Mouse (Mus musculus) monocyte, adult 5-6 weeks (primary cell): Measurements from ENCODE around the gene Izumo2. TPM values are rescaled to one million over a fixed set of nuclear protein-coding genes. Genes with fewer than 3 reads are reported as not detected.
"Not testable (repeated sequence)": the region's sequence is repeated elsewhere in the genome, so short reads cannot be mapped to it uniquely, and the experiment has no call there.

Source experiments
- ATAC-seq: fragments of 153-309, 156-312 bp; replicated peaks from 2 replicates; pipeline ENCODE4 v1.8.0; 2017; ENCODE audit warnings: mild to moderate bottlenecking; ENCODE audit not compliant: low TSS enrichment, insufficient number of reproducible peaks, severe bottlenecking, poor library complexity, low FRiP score
- total RNA-seq: library from RNA; stranded (forward); fragments of 200-1000, 200-491, 200-594 nt; gene quantifications from 3 replicates; pipeline ENCODE4 v1.2.3, GENCODE M21; 2017

Gene Izumo2
- total RNA-seq, 1 experiment from 2014 or later: not detected

GRCm38 (mm10) chr7:44744270-44744669 is 35.7 kb downstream of the Izumo2 start:
- no peak for ATAC-seq

GRCm38 (mm10) chr7:44745076-44745475 is 36.5 kb downstream of the Izumo2 start:
- peak; percentile 68 for ATAC-seq

GRCm38 (mm10) chr7:44747115-44747514 is 38.6 kb downstream of the Izumo2 start:
- no peak for ATAC-seq

- ATAC-seq: peak; percentile 95
Measured at GRCm38 (mm10) chr7:44748101-44749044, 39.8 kb downstream of the Izumo2 start, which contains the start of gene Vrk3. Gene Vrk3 (plus strand): TSS chr7:44748413.

GRCm38 (mm10) chr7:44750950-44751349 is 42.4 kb downstream of the Izumo2 start, which contains the start of gene Zfp473:
Gene Zfp473 (minus strand): TSS chr7:44751050.
- not testable (repeated sequence) for ATAC-seq

- no peak for ATAC-seq
Measured at GRCm38 (mm10) chr7:44757164-44757563, 48.6 kb downstream of the Izumo2 start.

- no peak for ATAC-seq
Measured at GRCm38 (mm10) chr7:44760366-44760765, 51.8 kb downstream of the Izumo2 start.

GRCm38 (mm10) chr7:44768129-44768528 is 59.6 kb downstream of the Izumo2 start:
- no peak for ATAC-seq

Other genes starting within 250 kb of the Izumo2 start
- gene Aspdh, start 243.4 kb upstream of the Izumo2 start, total RNA-seq: not detected in 3 replicates
- gene Josd2, start 240.8 kb upstream of the Izumo2 start, total RNA-seq: 12.9 to 40.9 TPM (median 17.1 TPM) in 3 replicates
- gene Emc10, start 212.2 kb upstream of the Izumo2 start, total RNA-seq: 21.7 to 29.0 TPM (median 23.3 TPM) in 3 replicates
- gene Fam71e1, start 212.2 kb upstream of the Izumo2 start, total RNA-seq: 2.0 TPM in 1 of 3 replicates, not detected in the others
- 10.7 TPM in 1 of 3 replicates, not detected in the others for gene Mybpc2, start 184.1 kb upstream of the Izumo2 start, total RNA-seq
- gene Spib, start 176.7 kb upstream of the Izumo2 start, total RNA-seq: 11.0 to 17.1 TPM (median 14.5 TPM) in 3 replicates
- 16.1 to 42.8 TPM (median 23.8 TPM) in 3 replicates for gene Pold1, start 159.9 kb upstream of the Izumo2 start, total RNA-seq
- gene Nr1h2, start 154.8 kb upstream of the Izumo2 start, total RNA-seq: 140 to 243 TPM (median 153 TPM) in 3 replicates
- 162 to 248 TPM (median 207 TPM) in 3 replicates for gene Napsa, start 136.4 kb upstream of the Izumo2 start, total RNA-seq
- 0.19 to 0.43 TPM (median 0.38 TPM) in 3 replicates for gene Kcnc3, start 118.1 kb upstream of the Izumo2 start, total RNA-seq
- not detected in 3 replicates for gene Myh14, start 37.9 kb upstream of the Izumo2 start, total RNA-seq
- 33.2 to 49.0 TPM (median 42.5 TPM) in 3 replicates for gene Vrk3, start 39.7 kb downstream of the Izumo2 start, total RNA-seq
- gene Zfp473, start 42.3 kb downstream of the Izumo2 start, total RNA-seq: 0.75 to 2.0 TPM (median 1.0 TPM) in 3 replicates
- gene Nup62, start 107.3 kb downstream of the Izumo2 start, total RNA-seq: 34.3 to 35.3 TPM (median 35.2 TPM) in 3 replicates
- gene Il4i1, start 107.6 kb downstream of the Izumo2 start, total RNA-seq: 1.1 to 5.2 TPM (median 3.7 TPM) in 3 replicates
- gene Atf5, start 107.9 kb downstream of the Izumo2 start, total RNA-seq: 1.1 to 2.8 TPM (median 2.8 TPM) in 3 replicates
- 11.6 to 33.0 TPM (median 13.0 TPM) in 3 replicates for gene Akt1s1, start 140.2 kb downstream of the Izumo2 start, total RNA-seq
- gene Tbc1d17, start 140.3 kb downstream of the Izumo2 start, total RNA-seq: 33.8 to 69.8 TPM (median 57.7 TPM) in 3 replicates
- gene Pnkp, start 148.4 kb downstream of the Izumo2 start, total RNA-seq: 68.9 to 89.5 TPM (median 71.5 TPM) in 3 replicates
- gene Ptov1, start 161.0 kb downstream of the Izumo2 start, total RNA-seq: 7.2 to 11.9 TPM (median 7.4 TPM) in 3 replicates
- gene Med25, start 184.0 kb downstream of the Izumo2 start, total RNA-seq: 8.2 to 15.1 TPM (median 8.9 TPM) in 3 replicates
- gene Fuz, start 187.3 kb downstream of the Izumo2 start, total RNA-seq: 10.8 to 19.1 TPM (median 16.1 TPM) in 3 replicates
- 10.3 to 21.7 TPM (median 21.0 TPM) in 3 replicates for gene Ap2a1, start 220.8 kb downstream of the Izumo2 start, total RNA-seq
- gene Tsks, start 234.5 kb downstream of the Izumo2 start, total RNA-seq: not detected in 3 replicates